Mouse (Mus musculus) Patski (cell line): ENCODE measurements around the gene Prkca. TPM values are rescaled to one million over a fixed set of nuclear protein-coding genes. Genes with fewer than 3 reads are reported as not detected.

Experiments used
- ATAC-seq: fragments of 100-300 bp; one replicate; pipeline ENCODE4 v1.8.0; 2021
- CTCF ChIA-PET: fragments of 350-600 bp; sonication (Branson Sonifier 250); formaldehyde crosslinking; loops from one replicate; lab custom pipeline; 2022; ENCODE audit warnings: inconsistent platforms; lab: Charles Lee
- POLR2A ChIA-PET: fragments of 350-600 bp; sonication (Branson Sonifier 250); formaldehyde crosslinking; loops from one replicate; lab custom pipeline; 2022; ENCODE audit warnings: antibody characterized with exemption, inconsistent platforms; lab: Charles Lee
- DNase-seq: peaks from one replicate; pipeline ENCODE4 v3.0.0-alpha.2; 2011; ENCODE audit warnings: low read depth, low spot score
- H3K27me3 ChIP-seq: fragments of 371-371 bp; one replicate; pipeline ENCODE4 v1.5.1; 2021
- CTCF ChIP-seq: fragments of 100-300 bp; IDR thresholded peaks from one replicate; pipeline ENCODE4 v1.5.1; 2021
- in situ Hi-C: fragments of 300-500 bp; cut with MboI; formaldehyde crosslinking; loops from 3 replicates; pipeline ENCODE4 v1.11.1; 2018; ENCODE audit warnings: low pct_unique_long_range_greater_than_20kb, mixed read lengths
- polyA plus RNA-seq: library from polyadenylated mRNA; unstranded; gene quantifications from one replicate; pipeline ENCODE4 v1.2.3, GENCODE M21; 2021

The Prkca gene
- polyA plus RNA-seq, 1 experiment from 2014 or later: 37.4 TPM

DNA sequence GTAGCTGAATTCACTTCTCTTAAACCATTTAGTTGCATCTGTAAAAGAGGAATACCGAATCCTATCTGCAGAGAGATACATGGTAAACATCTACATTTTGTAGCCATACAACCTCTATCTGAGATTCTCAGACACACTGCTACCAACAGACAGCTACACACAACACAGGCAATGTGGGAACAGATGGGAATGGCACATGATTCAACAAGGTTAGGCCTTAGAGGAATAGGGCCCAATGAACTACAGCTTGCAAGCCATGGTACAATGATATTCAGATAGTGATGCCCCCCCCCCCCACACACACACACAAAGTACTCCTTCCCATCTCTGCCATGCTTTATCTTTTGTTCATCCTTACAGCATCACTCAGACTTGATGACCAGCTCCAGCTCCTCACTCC is 181.1 kb downstream of the Prkca start:
- ATAC-seq (no peak), DNase-seq (no peak)
- ChIA-PET CTCF (interaction anchor here (0.9 kb wide), 1 partner anchor 25 kb away, joined by 3 read pairs; no protein-coding TSS in a partner anchor), POLR2A (no interaction called here)
- TF ChIP-seq CTCF: no peak
- in situ Hi-C loops: no loop called here
- H3K27me3 ChIP-seq: no peaks in the 10 kb centered on the region

DNA sequence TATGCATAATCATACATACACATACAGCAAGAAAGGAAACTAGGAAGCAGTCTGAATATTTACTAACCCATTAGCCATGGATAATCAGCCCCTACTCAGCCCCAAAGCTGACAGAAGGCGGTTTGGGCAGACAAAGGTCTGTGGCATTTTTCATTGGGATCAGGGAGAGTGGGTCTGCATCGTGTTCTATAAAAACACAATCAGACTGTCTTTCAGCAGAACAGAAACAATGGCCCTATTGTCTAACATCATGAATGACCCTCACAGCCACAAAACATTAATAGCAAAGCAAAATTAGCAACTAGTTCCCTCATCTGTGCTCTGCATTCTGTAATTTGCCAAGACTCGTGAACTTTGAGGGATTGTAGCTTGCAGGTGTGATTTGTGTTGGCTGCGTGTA is 181.6 kb downstream of the Prkca start:
- H3K27me3 ChIP-seq: no peaks in the 10 kb centered on the region
- ChIA-PET POLR2A (no interaction called here), CTCF (no interaction called here)
- in situ Hi-C loops: no loop called here
- ATAC-seq: no peak
- no peak for TF ChIP-seq CTCF
- no peak for DNase-seq

- no peak for TF ChIP-seq CTCF
- POLR2A ChIA-PET: no interaction called here
- in situ Hi-C loops: no loop called here
- CTCF ChIA-PET: interaction anchor here (1.7 kb wide), 1 partner anchor 9 kb away, joined by 7 read pairs; no protein-coding TSS in a partner anchor
- DNase-seq (no peak), ATAC-seq (no peak)
- H3K27me3 ChIP-seq: no peaks in the 10 kb centered on the region
These were observed 183.7 kb downstream of the Prkca start for GRCm38 (mm10) chr11:108160056-108160455.

- ChIA-PET CTCF (interaction anchor here (0.8 to 1.1 kb wide), 2 partner anchors 42 to 57 kb away, joined by 3 read pairs; no protein-coding TSS in a partner anchor), POLR2A (no interaction called here)
- ATAC-seq: no peak
These were observed 185.7 kb downstream of the Prkca start for GRCm38 (mm10) chr11:108158046-108158445.

DNA sequence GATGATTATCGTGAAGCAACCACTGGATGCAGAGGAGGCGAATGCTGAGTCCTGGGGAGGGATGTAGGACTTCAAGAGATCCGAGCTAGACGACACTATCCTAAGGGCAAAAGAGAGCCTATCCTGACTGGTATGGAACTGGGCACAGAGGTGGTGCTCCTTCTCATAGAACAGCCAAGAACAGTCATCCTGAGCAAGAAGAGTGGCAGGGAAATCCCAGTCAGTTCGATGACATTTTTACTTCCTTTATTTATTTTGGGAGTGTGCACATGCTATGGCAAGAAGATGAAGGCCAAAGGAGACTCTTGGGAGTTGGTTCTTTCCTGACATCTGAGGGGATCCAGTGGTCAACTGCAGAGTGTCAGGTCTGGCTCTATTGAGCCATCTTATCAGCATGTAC is 186.7 kb downstream of the Prkca start:
- ChIA-PET CTCF (interaction anchor here (0.9 kb wide), 1 partner anchor 9 kb away, joined by 3 read pairs; no protein-coding TSS in a partner anchor), POLR2A (no interaction called here)
- no peaks in the 10 kb centered on the region for H3K27me3 ChIP-seq
- ATAC-seq: no peak
- TF ChIP-seq CTCF: no peak
- in situ Hi-C loops: no loop called here
- no peak for DNase-seq

More at GRCm38 (mm10) chr11:108158046-108158445, 185.7 kb downstream of the Prkca start:
- no peaks in the 10 kb centered on the region for H3K27me3 ChIP-seq
- in situ Hi-C loops: no loop called here
- DNase-seq: no peak
- TF ChIP-seq CTCF: no peak

DNA sequence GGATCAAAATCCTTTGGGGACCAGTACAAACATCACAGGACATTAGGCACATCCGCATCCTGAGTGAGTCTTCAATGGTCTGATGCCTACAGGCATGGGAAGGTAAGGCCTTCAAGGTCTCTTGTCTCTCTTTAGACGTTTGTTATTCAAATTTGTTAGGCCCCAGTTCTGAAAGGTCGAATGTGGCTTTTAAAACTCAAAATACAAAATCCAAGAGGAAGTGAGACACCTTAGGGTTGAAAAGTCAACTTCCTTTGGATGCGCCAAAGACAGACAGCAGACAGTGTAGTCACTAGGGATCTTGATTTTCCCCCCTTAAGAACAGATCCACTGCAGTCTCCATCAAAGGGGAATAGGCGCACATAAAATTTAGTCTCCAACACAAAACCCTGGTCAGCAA is 187.6 kb downstream of the Prkca start:
- ATAC-seq: no peak
- in situ Hi-C loops: no loop called here
- ChIA-PET CTCF (interaction anchor here (1.6 kb wide), 1 partner anchor 22 kb away, joined by 4 read pairs; no protein-coding TSS in a partner anchor), POLR2A (no interaction called here)
- no peak for TF ChIP-seq CTCF
- no peaks in the 10 kb centered on the region for H3K27me3 ChIP-seq
- no peak for DNase-seq

DNA sequence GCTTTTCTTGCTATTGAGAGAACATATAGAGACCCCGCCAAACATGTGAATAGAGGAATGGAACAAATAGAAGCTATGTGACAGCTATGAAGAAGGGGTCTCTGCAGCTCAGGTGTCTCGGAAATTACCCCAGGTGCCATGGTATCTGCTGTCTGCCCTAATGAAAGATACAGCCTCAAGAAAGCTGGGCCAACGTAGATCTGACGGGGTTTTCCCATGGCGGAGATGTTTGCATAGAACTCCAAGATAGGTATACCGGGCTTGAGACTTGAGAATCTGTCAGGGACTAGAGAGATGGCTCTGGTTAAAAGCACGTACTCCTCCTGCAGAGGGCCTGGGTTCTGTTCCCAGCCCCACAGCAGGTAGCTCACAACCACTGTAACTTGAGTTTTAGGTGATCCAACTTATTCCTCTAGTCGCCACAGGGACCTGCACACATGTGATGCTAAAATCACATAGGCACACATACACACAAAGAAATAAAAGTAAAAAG is 188.6 kb downstream of the Prkca start:
- no peak for TF ChIP-seq CTCF
- POLR2A ChIA-PET: no interaction called here
- no peaks in the 10 kb centered on the region for H3K27me3 ChIP-seq
- in situ Hi-C loops: no loop called here
- CTCF ChIA-PET: interaction anchor here (1.6 kb wide), 1 partner anchor 23 kb away, joined by 4 read pairs; no protein-coding TSS in a partner anchor
- DNase-seq (no peak), ATAC-seq (no peak)

DNA sequence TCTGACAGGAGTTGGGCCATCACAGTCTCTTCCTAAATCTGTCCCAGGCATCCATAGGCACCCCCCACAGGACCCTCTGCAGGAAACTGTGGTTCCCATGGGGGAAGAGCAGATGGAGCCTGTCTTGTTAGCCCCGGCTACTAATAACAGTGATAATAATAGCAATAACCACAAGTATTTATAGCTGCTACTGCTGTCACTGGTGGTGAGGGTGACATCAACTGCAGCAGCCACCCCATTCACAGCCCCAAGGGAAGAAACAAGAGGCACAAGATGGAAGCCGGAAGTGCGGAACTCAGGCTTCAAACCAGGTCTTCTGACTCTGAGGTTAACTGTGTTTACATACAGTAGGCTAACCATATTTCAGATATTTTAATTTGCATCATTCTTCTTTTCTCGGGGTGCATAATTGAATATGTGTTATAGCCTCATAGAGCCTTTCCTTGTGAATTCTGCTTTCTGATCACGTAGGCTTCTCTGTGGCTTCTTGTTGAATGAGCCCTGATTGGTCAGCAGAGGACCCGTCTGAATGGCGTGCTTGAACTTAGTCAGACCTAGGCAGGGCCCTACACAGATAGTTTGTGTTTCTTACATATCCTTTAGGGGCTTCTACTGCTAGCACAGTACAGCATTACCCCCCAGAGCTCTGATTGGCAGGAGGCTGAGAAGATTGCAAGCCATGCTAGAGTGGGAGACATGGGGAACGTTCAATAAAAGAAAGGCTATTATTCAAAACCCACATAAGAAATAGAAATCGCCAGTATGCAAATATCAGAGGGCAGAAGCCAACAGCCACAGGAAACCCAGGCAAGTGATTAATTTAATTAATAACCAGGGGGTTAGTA is 189.5 kb downstream of the Prkca start:
- ATAC-seq: no peak
- H3K27me3 ChIP-seq: no peaks in the 10 kb centered on the region
- no peak for TF ChIP-seq CTCF
- in situ Hi-C loops: no loop called here
- DNase-seq: no peak
- CTCF ChIA-PET: interaction anchor here (1.6 kb wide), 1 partner anchor 24 kb away, joined by 4 read pairs; no protein-coding TSS in a partner anchor
- POLR2A ChIA-PET: no interaction called here

GRCm38 (mm10) chr11:108152591-108152990 is 191.1 kb downstream of the Prkca start:
- ATAC-seq: no peak
- in situ Hi-C loops: no loop called here
- DNase-seq: no peak
- ChIA-PET CTCF (interaction anchor here (1.1 to 1.5 kb wide), 2 partner anchors 10 to 17 kb away, joined by 3 read pairs; no protein-coding TSS in a partner anchor), POLR2A (no interaction called here)
- TF ChIP-seq CTCF: no peak
- no peaks in the 10 kb centered on the region for H3K27me3 ChIP-seq

DNA sequence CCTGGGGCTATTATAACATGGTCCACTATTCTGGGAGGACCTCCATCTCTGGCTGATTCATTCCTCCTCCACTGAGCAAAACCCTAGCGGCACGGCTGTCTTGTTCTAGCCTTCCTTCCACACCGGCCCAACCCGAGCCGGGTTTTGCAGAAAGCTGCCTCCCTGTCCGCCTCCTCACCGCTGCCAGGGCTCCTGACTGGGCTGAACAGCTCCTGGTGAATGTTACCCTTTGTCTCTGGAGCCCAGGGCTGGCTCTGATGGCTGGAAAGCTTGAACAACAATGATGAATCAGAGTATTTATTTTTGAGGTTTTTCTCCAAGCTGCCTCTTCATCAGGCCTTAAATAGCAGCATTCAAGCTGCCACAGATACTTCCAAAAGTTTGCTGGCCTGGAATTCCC is 193.3 kb downstream of the Prkca start:
- no peak for TF ChIP-seq CTCF
- DNase-seq: no peak
- peak; percentile 44 for ATAC-seq
- H3K27me3 ChIP-seq: no peaks in the 10 kb centered on the region
- ChIA-PET CTCF (interaction anchor here (1.1 kb wide), 1 partner anchor 15 kb away, joined by 3 read pairs; no protein-coding TSS in a partner anchor), POLR2A (no interaction called here)
- in situ Hi-C loops: no loop called here

DNA sequence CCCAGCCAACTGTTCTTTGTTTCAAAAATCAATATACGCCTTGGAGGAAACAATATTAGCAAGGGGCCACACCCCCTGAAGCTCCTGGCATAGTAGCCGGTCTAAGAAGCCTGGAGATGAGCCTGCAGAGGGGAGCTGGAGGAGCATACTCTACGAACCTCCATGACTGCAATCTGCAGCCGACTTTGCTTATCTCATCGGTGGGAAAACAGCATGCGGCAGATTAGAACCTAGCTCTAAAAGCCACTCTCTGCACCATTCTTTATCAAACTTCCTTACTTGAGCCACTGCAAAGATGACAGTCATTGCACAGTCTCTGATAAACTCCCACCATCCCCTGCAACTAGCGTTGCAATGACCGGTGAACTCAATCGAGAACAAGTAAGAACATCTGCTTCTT is 194.5 kb downstream of the Prkca start:
- in situ Hi-C loops: no loop called here
- ChIA-PET POLR2A (no interaction called here), CTCF (interaction anchor here (1.4 kb wide), 1 partner anchor 13 kb away, joined by 5 read pairs; no protein-coding TSS in a partner anchor)
- no peaks in the 10 kb centered on the region for H3K27me3 ChIP-seq
- ATAC-seq (no peak), DNase-seq (no peak)
- TF ChIP-seq CTCF: no peak
